ENCODE assay signal across 8 mouse cellular contexts in the genomic region with DNA sequence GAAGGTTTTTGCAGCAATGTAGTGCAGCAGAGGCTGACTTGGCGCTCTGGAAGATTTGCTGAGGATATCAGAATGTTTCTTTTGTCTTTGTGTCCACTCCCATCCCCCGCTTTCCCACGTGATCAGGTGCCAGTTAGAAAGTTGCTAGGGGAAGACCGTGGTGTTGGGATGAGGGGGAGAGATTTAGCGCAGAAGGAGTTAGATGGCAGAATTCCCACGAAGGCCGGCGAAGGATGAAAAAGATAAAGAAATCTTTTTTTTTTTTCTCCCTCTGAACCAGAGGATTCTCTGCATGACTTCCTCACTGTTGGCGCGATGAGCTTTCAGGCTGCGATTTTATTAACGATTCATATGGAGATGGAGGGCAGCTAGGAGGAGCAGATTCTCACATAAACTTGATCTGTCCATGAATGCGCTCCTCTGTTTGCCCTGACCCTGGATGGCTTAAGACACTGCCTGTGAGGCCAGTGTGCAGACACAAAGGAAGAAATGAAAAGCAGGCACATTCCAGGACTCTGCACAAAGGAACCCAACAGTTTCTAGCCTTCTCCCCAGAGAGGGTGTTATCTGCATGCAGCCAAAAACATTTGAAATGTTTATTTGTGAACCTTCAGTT.
DNase-seq lines count a peak whose midpoint lies in the region; ATAC-seq and TF ChIP-seq lines count a peak whose summit lies in the region.

No protein-coding gene starts in this region.

- peak overlapping the region; percentile 55 for H3K4me2 ChIP-seq in intestine, embryonic 16.5 days (ENCODE audit: low read depth, low read length)
- H3K4me2 ChIP-seq in midbrain, embryonic 14.5 days (ENCODE audit: low read length) = peak overlapping the region; percentile 52
- peak overlapping the region; percentile 53 for H3K4me2 ChIP-seq in stomach, postnatal 0 days (replicated peaks; ENCODE audit: low read depth)

- no peaks in the 10 kb centered on the region for H3K36me3 ChIP-seq in intestine, embryonic 16.5 days (ENCODE audit: control insufficient read depth, insufficient read depth, low read length)
- no peaks in the 10 kb centered on the region for H3K36me3 ChIP-seq in midbrain, embryonic 14.5 days (ENCODE audit: control insufficient read depth, insufficient read depth, low read length)
- no peaks in the 10 kb centered on the region for H3K36me3 ChIP-seq in stomach, postnatal 0 days (ENCODE audit: control insufficient read depth, insufficient read depth, low read length)

- no peak for TF ChIP-seq EP300 in stomach, postnatal 0 days (optimal IDR thresholded peaks at IDR 0.05)

- peak; percentile 32 for DNase-seq in adrenal gland, adult 8-10 months
- peak; percentile 92 for DNase-seq in embryo, embryonic 10.5 days (ENCODE audit: low spot score)
- DNase-seq in gastrocnemius, postnatal 14 days = peak; percentile 58
- DNase-seq in left cerebral cortex, postnatal 4 days = peak; percentile 76
- DNase-seq in midbrain, embryonic 14.5 days = peak; percentile 90
- peak; percentile 33 for DNase-seq in stomach, postnatal 0 days (ENCODE audit: low spot score)
- DNase-seq in thymus, postnatal 36 days = no peak

- WGBS in intestine, embryonic 16.5 days = 3% methylated on average over 13 of the region's 13 CpGs
- WGBS in midbrain, embryonic 14.5 days = under 1% methylated on average over 13 of the region's 13 CpGs
- 5% methylated on average over 13 of the region's 13 CpGs for WGBS in stomach, postnatal 0 days

- peaks cover 9% of the 10 kb centered on the region; the same call in 1 of the 2 replicates for H3K4me1 ChIP-seq in intestine, embryonic 16.5 days (ENCODE audit: control insufficient read depth, insufficient read depth, low read length)
- peaks cover 57% of the 10 kb centered on the region for H3K4me1 ChIP-seq in midbrain, embryonic 14.5 days (ENCODE audit: control insufficient read depth, insufficient read depth, low read length)
- no peaks in the 10 kb centered on the region; the same call in 1 of the 2 replicates for H3K4me1 ChIP-seq in stomach, postnatal 0 days (replicated peaks; ENCODE audit: control insufficient read depth, insufficient read depth)

- H3K9me3 ChIP-seq in intestine, embryonic 16.5 days (ENCODE audit: control insufficient read depth, low read length) = no peaks in the 10 kb centered on the region
- no peaks in the 10 kb centered on the region for H3K9me3 ChIP-seq in midbrain, embryonic 14.5 days (ENCODE audit: control insufficient read depth, low read length)
- no peaks in the 10 kb centered on the region for H3K9me3 ChIP-seq in stomach, postnatal 0 days (ENCODE audit: control insufficient read depth, low read length)

- H3K27me3 ChIP-seq in intestine, embryonic 16.5 days (replicated peaks; ENCODE audit: control insufficient read depth, insufficient read depth, low read length) = no peaks in the 10 kb centered on the region
- no peaks in the 10 kb centered on the region for H3K27me3 ChIP-seq in midbrain, embryonic 14.5 days (ENCODE audit: control insufficient read depth, insufficient read depth, low read length)
- no peaks in the 10 kb centered on the region for H3K27me3 ChIP-seq in stomach, postnatal 0 days (ENCODE audit: control insufficient read depth, insufficient read depth, low read length)

- TF ChIP-seq CTCF in stomach, postnatal 0 days (IDR thresholded peaks at IDR 0.05; ENCODE audit: low read depth) = no peak

- intact Hi-C loops in gastrocnemius, postnatal 14 days (cut with DNase I; ENCODE audit: low total_unique reads) = no loop called here
- intact Hi-C loops in left cerebral cortex, postnatal 4 days (cut with DNase I) = no loop called here

- H3K4me3 ChIP-seq in intestine, embryonic 16.5 days (ENCODE audit: low read length) = peak overlapping the region; percentile 23
- H3K4me3 ChIP-seq in midbrain, embryonic 14.5 days (replicated peaks; ENCODE audit: low read depth, low read length) = peak overlapping the region; percentile 23
- peak overlapping the region; percentile 39 for H3K4me3 ChIP-seq in stomach, postnatal 0 days (ENCODE audit: low read depth, low read length)

- H3K9ac ChIP-seq in intestine, embryonic 16.5 days (ENCODE audit: low read depth, low read length) = peak overlapping the region; percentile 38; the same call in 1 of the 2 replicates
- peak overlapping the region; percentile 36 for H3K9ac ChIP-seq in midbrain, embryonic 14.5 days (replicated peaks; ENCODE audit: low read length)
- peak overlapping the region; percentile 43 for H3K9ac ChIP-seq in stomach, postnatal 0 days (ENCODE audit: low read length)

- H3K27ac ChIP-seq in intestine, embryonic 16.5 days (ENCODE audit: low read length) = no peak overlapping the region
- peak overlapping the region; percentile 82 for H3K27ac ChIP-seq in midbrain, embryonic 14.5 days (replicated peaks; ENCODE audit: low read depth, low read length)
- H3K27ac ChIP-seq in stomach, postnatal 0 days (replicated peaks) = peak overlapping the region; percentile 2

- ATAC-seq in intestine, embryonic 16.5 days = peak; percentile 54
- ATAC-seq in midbrain, embryonic 14.5 days (ENCODE audit: low FRiP score, low TSS enrichment) = peak; percentile 84
- ATAC-seq in stomach, postnatal 0 days (ENCODE audit: low FRiP score, low TSS enrichment) = no peak

Comparison
In these comparisons a context has a peak if more than half of its experiments do, and no peak if none do; other contexts are left out.
1. DNase-seq: peak in adrenal gland, adult 8-10 months (single experiment), embryo, embryonic 10.5 days (single experiment), gastrocnemius, postnatal 14 days (single experiment), left cerebral cortex, postnatal 4 days (single experiment), midbrain, embryonic 14.5 days (single experiment) and stomach, postnatal 0 days (single experiment); none in thymus, postnatal 36 days (0 of 2).
2. Peak in every context shown above with its lines, with median percentiles within 50 percentile points of each other: H3K4me2 ChIP-seq, H3K4me3 ChIP-seq and H3K9ac ChIP-seq.